Mouse (Mus musculus) liver, postnatal 0 days (tissue): ENCODE results near the gene Sprtn. TPM values are rescaled to one million over a fixed set of nuclear protein-coding genes. Genes with fewer than 3 reads are reported as not detected.
A peak's percentile ranks its signal among the peaks of the same experiment; 100 is the strongest.

Experiments used
- ATAC-seq: fragments of 200-750 bp; cut with Nextera tagmentation; 2 replicates; pipeline ENCODE4 v1.8.0; 2017; ENCODE audit warnings: mild to moderate bottlenecking, moderate library complexity
- DNase-seq: peaks from one replicate; pipeline ENCODE4 v3.0.0-alpha.2; 2016
- H3K27ac ChIP-seq: fragments of 300-500 bp; sonication (generic); 2 replicates; pipeline ENCODE4 v1.5.1; 2014; ENCODE audit warnings: antibody characterized with exemption, moderate library complexity, mild to moderate bottlenecking, low read depth
- H3K27me3 ChIP-seq: fragments of 300-500 bp; sonication (generic); 2 replicates; pipeline ENCODE4 v1.6.1; 2014; ENCODE audit warnings: low read length, control low read depth, mixed read lengths; ENCODE audit not compliant: insufficient read depth
- H3K36me3 ChIP-seq: fragments of 300-500 bp; sonication (generic); replicated peaks from 2 replicates; pipeline ENCODE4 v1.6.1; 2014; ENCODE audit warnings: mild to moderate bottlenecking, control low read depth, low read length, moderate library complexity, mixed read lengths; ENCODE audit not compliant: insufficient read depth
- H3K4me1 ChIP-seq: fragments of 300-500 bp; sonication (generic); 2 replicates; pipeline ENCODE4 v1.6.1; 2014; ENCODE audit warnings: antibody characterized with exemption, mild to moderate bottlenecking, control low read depth; ENCODE audit not compliant: insufficient read depth
- H3K4me2 ChIP-seq: fragments of 300-500 bp; sonication (generic); 2 replicates; pipeline ENCODE4 v1.6.1; 2014; ENCODE audit warnings: low read depth, mild to moderate bottlenecking, low read length, moderate library complexity, mixed read lengths
- H3K4me3 ChIP-seq: fragments of 300-500 bp; sonication (generic); 2 replicates; pipeline ENCODE4 v1.5.1; 2014; ENCODE audit warnings: low read depth, low read length
- H3K9ac ChIP-seq: fragments of 300-500 bp; sonication (generic); replicated peaks from 2 replicates; pipeline ENCODE4 v1.6.1; 2014; ENCODE audit warnings: mild to moderate bottlenecking, moderate library complexity
- H3K9me3 ChIP-seq: fragments of 300-500 bp; sonication (generic); 2 replicates; pipeline ENCODE4 v1.6.1; 2016; ENCODE audit warnings: mild to moderate bottlenecking, control low read depth, low read length, mixed read lengths
- CTCF ChIP-seq: sonication (generic); IDR thresholded peaks from 2 replicates; pipeline ENCODE4 v1.5.1; 2016; ENCODE audit warnings: antibody characterized with exemption, low read depth
- EP300 ChIP-seq: IDR thresholded peaks from 2 replicates; pipeline ENCODE4 v1.6.1; 2016; ENCODE audit warnings: antibody characterized with exemption, low read depth, mild to moderate bottlenecking
- WGBS: fragments of 180-500 bp; shearing (Covaris S2); extraction: QIAGEN DNeasy Blood & Tissue Kit; methylation state at CpG from one replicate; pipeline ENCODE4 v1.1.7; 2014; ENCODE audit not compliant: insufficient replicate concordance; 5-methylcytosine and 5-hydroxymethylcytosine counted together
- polyA plus RNA-seq: library from polyadenylated mRNA; unstranded; fragments of >200 nt; fragmentation: Nextera tagmentation; extraction: Ambion mirVana; gene quantifications from 2 replicates; pipeline ENCODE4 v1.2.1, GENCODE M21; 2015

Gene Sprtn
- polyA plus RNA-seq, 1 experiment from 2014 or later = 4.0 TPM

GRCm38 (mm10) chr8:124896010-124896631 lies 1.6 kb upstream of the Sprtn start:
- 86% methylated on average over 26 of the region's 26 CpGs for WGBS
- H3K36me3 ChIP-seq = peaks cover 36% of the 10 kb centered on the region
- 0 out of 2 replicates have a peak overlapping the region, but pooled peaks have one; percentile 90 for H3K9ac ChIP-seq
- H3K4me2 ChIP-seq = peak overlapping the region; percentile 100
- H3K4me1 ChIP-seq = peaks cover 26% of the 10 kb centered on the region
- no peaks in the 10 kb centered on the region for H3K9me3 ChIP-seq
- no peaks in the 10 kb centered on the region for H3K27me3 ChIP-seq
- ATAC-seq = no peak
- H3K27ac ChIP-seq = no peak overlapping the region
- H3K4me3 ChIP-seq = peak overlapping the region; percentile 95
- no peak for TF ChIP-seq CTCF
- TF ChIP-seq EP300 = no peak
- no peak for DNase-seq

DNA sequence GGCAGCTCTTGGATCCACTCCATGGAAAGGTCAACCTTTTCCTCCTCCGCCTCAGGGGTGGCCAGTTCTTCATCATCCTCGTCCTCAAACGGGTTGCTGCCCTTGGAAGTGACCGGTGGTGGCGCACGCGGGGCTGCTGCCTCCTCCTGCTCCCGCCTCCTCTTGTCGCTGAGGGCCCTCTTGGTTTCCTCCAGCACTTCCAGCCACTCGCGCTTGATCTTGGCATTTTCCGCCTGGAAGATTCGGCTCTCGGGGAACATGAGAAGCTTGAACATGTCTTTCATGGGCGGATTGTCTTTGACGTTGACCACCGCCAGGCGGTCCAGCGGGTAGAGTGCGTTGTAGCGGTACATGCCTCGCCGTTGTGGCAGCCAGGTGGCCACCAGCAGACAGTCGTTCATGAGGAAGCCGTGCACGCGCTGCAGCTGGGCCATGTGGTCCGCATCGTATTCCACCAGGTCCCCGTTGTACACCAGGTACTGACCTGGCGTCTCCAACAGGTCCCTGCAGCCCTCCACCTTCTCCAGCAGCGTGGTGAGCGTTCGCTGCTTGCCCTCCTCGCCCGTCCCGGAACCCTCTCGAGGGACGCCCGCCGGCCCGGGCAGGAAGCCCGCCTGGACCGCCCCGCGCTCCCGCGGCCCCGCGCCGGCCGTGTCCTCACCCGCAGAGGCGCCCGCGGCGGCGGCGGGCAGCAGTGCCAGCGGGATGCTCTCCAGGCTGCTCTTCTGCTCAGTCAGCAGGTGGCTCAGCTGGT lies 877 bp upstream of the Sprtn start:
- Histone ChIP-seq H3K4me1 (peaks cover 26% of the 10 kb centered on the region), H3K9ac (peak overlapping the region; percentile 90), H3K27ac (peak overlapping the region; percentile 89), H3K36me3 (peaks cover 39% of the 10 kb centered on the region), H3K27me3 (no peaks in the 10 kb centered on the region), H3K4me3 (peak overlapping the region; percentile 95), H3K4me2 (peak overlapping the region; percentile 100), H3K9me3 (no peaks in the 10 kb centered on the region)
- TF ChIP-seq CTCF (peak; percentile 78), EP300 (no peak)
- ATAC-seq (peak; percentile 42), DNase-seq (peak; percentile 80)
- 2% methylated on average over 44 of the region's 60 CpGs for WGBS

- ATAC-seq = peak; percentile 24
- Histone ChIP-seq H3K27me3 (no peaks in the 10 kb centered on the region), H3K36me3 (peaks cover 54% of the 10 kb centered on the region), H3K27ac (peak overlapping the region; percentile 89), H3K4me1 (peaks cover 29% of the 10 kb centered on the region), H3K9ac (peak overlapping the region; percentile 90), H3K4me3 (peak overlapping the region; percentile 95), H3K4me2 (peak overlapping the region; percentile 100), H3K9me3 (no peaks in the 10 kb centered on the region)
- WGBS = 3% methylated on average over 31 of the region's 31 CpGs
- no peak for TF ChIP-seq CTCF
- no peak for TF ChIP-seq EP300
- DNase-seq = no peak
These were observed 692 bp downstream of the Sprtn start for GRCm38 (mm10) chr8:124898251-124898905.

- H3K4me1 ChIP-seq = peaks cover 13% of the 10 kb centered on the region
- H3K36me3 ChIP-seq = peaks cover 76% of the 10 kb centered on the region
- H3K9ac ChIP-seq = no peak overlapping the region
- H3K4me2 ChIP-seq = no peak overlapping the region
- DNase-seq (peak; percentile 67), ATAC-seq (peak; percentile 75)
- no peak for TF ChIP-seq CTCF
- 71% methylated on average over 15 of the region's 15 CpGs for WGBS
- no peak overlapping the region for H3K4me3 ChIP-seq
- no peak overlapping the region for H3K27ac ChIP-seq
- H3K27me3 ChIP-seq = no peaks in the 10 kb centered on the region
- H3K9me3 ChIP-seq = no peaks in the 10 kb centered on the region
These were observed 5.5 kb downstream of the Sprtn start for GRCm38 (mm10) chr8:124903198-124903597.

GRCm38 (mm10) chr8:124905482-124905881 lies 7.8 kb downstream of the Sprtn start:
- TF ChIP-seq EP300 (no peak), CTCF (no peak)
- H3K36me3 ChIP-seq = peaks cover 78% of the 10 kb centered on the region
- WGBS = 84% methylated on average over 2 of the region's 2 CpGs

DNA sequence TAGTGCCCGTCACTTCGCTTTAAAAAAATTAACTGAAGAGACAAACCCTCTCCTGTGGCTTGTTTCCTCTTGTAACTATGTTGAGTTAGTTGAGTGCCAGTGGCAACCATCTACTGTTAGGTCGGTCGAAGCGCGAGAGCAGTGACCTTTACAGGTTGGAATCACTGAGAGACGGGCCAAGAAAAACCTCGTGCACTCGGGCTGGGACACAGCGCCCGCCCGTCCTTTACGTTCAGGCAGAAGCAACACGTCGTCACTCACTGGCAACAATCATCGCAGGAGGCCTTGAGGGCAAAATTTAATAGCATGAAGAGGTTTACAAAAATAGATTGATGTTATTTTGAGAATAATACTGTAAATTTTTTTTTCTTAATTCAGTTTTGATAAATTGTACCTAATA lies 12.2 kb downstream of the Sprtn start:
- Histone ChIP-seq H3K4me2 (no peak overlapping the region), H3K9ac (no peak overlapping the region), H3K9me3 (no peaks in the 10 kb centered on the region), H3K4me3 (no peak overlapping the region), H3K4me1 (peaks cover 6% of the 10 kb centered on the region), H3K36me3 (peaks cover 60% of the 10 kb centered on the region), H3K27me3 (no peaks in the 10 kb centered on the region), H3K27ac (no peak overlapping the region)
- TF ChIP-seq EP300 = no peak
- no peak for TF ChIP-seq CTCF
- WGBS = 92% methylated on average over 16 of the region's 16 CpGs
- DNase-seq = no peak
- ATAC-seq = no peak

More at GRCm38 (mm10) chr8:124905482-124905881, 7.8 kb downstream of the Sprtn start:
- no peaks in the 10 kb centered on the region for H3K27me3 ChIP-seq
- H3K4me3 ChIP-seq = no peak overlapping the region
- H3K4me1 ChIP-seq = peaks cover 3% of the 10 kb centered on the region; the same call in 1 of the 2 replicates
- H3K4me2 ChIP-seq = no peak overlapping the region
- H3K9ac ChIP-seq = no peak overlapping the region
- ATAC-seq (no peak), DNase-seq (no peak)
- no peaks in the 10 kb centered on the region for H3K9me3 ChIP-seq
- H3K27ac ChIP-seq = no peak overlapping the region
